Mouse (Mus musculus): ENCODE measurements around the gene Psen2. TPM values are rescaled to one million over a fixed set of nuclear protein-coding genes. Genes with fewer than 3 reads are reported as not detected.

Gene Psen2
- polyA plus RNA-seq, 2 experiments, result 18.2 to 19.9 TPM

- H3K4me1 ChIP-seq (replicated peaks; ENCODE audit: control insufficient read depth in 2 of 2, insufficient read depth in 2 of 2, low read length in 1 of 2), result peaks cover 9 to 11% of the 10 kb centered on the region in 2 experiments; a peak in 3 of 4 replicates
- no peak overlapping the region for H3K27ac ChIP-seq
- no peaks in the 10 kb centered on the region for H3K27me3 ChIP-seq (ENCODE audit: control insufficient read depth, insufficient read depth, low read length)
- H3K4me2 ChIP-seq (ENCODE audit: low read depth), result no peak overlapping the region
- 51% methylated on average over 12 of the region's 12 CpGs for WGBS (ENCODE audit: insufficient replicate concordance)
- TF ChIP-seq CTCF (IDR thresholded peaks at IDR 0.05; ENCODE audit: low read depth) (no peak), EP300 (IDR thresholded peaks at IDR 0.05; ENCODE audit: low read depth) (no peak)
- no peak overlapping the region for H3K9ac ChIP-seq (replicated peaks)
- no peaks in the 10 kb centered on the region for H3K36me3 ChIP-seq (replicated peaks; ENCODE audit: control insufficient read depth, insufficient read depth, low read depth)
- ATAC-seq (ENCODE audit: insufficient read depth) (no peak), DNase-seq (ENCODE audit: low read depth in 3 of 3, low spot score in 3 of 3) (no peak)
- peaks cover 3% of the 10 kb centered on the region for H3K9me3 ChIP-seq (ENCODE audit: control insufficient read depth, low read length)
- no peak overlapping the region for H3K4me3 ChIP-seq (ENCODE audit: insufficient read depth in 1 of 2, low read depth in 2 of 2, low read length in 2 of 2)
Measured at GRCm38 (mm10) chr1:180228854-180229253, 34.4 kb downstream of the Psen2 start.

- Histone ChIP-seq H3K9me3 (ENCODE audit: control insufficient read depth, low read length) (peaks cover 3% of the 10 kb centered on the region), H3K4me2 (ENCODE audit: low read depth) (peak overlapping the region; percentile 85), H3K4me3 (ENCODE audit: insufficient read depth in 1 of 2, low read depth in 2 of 2, low read length in 2 of 2) (peak overlapping the region in 1 of 2 experiments; percentile 69; a peak in 1 of 4 replicates), H3K9ac (replicated peaks) (peak overlapping the region; percentile 71), H3K4me1 (replicated peaks; ENCODE audit: control insufficient read depth in 2 of 2, insufficient read depth in 2 of 2, low read length in 1 of 2) (peaks cover 9 to 11% of the 10 kb centered on the region in 2 experiments; a peak in 3 of 4 replicates), H3K27me3 (ENCODE audit: control insufficient read depth, insufficient read depth, low read length) (no peaks in the 10 kb centered on the region), H3K27ac (peak overlapping the region; percentile 84), H3K36me3 (replicated peaks; ENCODE audit: control insufficient read depth, insufficient read depth, low read depth) (no peaks in the 10 kb centered on the region)
- no peak for DNase-seq (ENCODE audit: low read depth in 3 of 3, low spot score in 3 of 3)
- 69% methylated on average over 3 of the region's 3 CpGs for WGBS (ENCODE audit: insufficient replicate concordance)
- no peak for TF ChIP-seq EP300 (IDR thresholded peaks at IDR 0.05; ENCODE audit: low read depth)
- TF ChIP-seq CTCF (IDR thresholded peaks at IDR 0.05; ENCODE audit: low read depth), result no peak
- ATAC-seq (ENCODE audit: insufficient read depth), result no peak
Measured at GRCm38 (mm10) chr1:180226766-180227165, 36.5 kb downstream of the Psen2 start.

DNA sequence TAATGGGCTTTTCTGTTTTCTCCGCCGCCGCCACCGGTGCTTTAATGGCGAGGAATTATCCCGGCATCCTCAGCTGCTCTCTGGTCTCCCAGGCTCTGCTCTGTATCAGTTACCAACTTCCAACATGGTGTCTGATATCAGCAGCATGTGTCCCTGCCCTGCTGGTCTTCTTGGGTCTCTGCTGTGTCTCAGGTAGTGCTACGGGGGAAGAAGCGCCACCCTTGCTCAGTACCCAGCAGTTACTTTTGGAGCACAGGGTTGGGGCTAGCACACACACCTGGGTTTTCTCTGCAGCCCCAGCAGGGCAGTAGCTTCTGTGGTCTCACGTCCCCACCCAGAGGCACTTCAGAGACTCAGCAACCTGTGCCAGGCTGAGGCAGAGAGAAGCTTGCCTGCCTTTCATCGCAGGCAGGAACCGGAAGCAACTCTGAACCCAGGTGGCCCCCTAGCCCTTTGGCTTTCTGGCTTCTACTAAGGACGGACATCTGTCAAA lies 37.0 kb downstream of the Psen2 start:
- H3K27ac ChIP-seq, result peak overlapping the region; percentile 84
- no peaks in the 10 kb centered on the region for H3K36me3 ChIP-seq (replicated peaks; ENCODE audit: control insufficient read depth, insufficient read depth, low read depth)
- peak overlapping the region; percentile 71 for H3K9ac ChIP-seq (replicated peaks)
- H3K4me1 ChIP-seq (replicated peaks; ENCODE audit: control insufficient read depth in 2 of 2, insufficient read depth in 2 of 2, low read length in 1 of 2), result peaks cover 9 to 11% of the 10 kb centered on the region in 2 experiments; a peak in 3 of 4 replicates
- TF ChIP-seq CTCF (IDR thresholded peaks at IDR 0.05; ENCODE audit: low read depth), result peak; percentile 39
- no peak for TF ChIP-seq EP300 (IDR thresholded peaks at IDR 0.05; ENCODE audit: low read depth)
- H3K27me3 ChIP-seq (ENCODE audit: control insufficient read depth, insufficient read depth, low read length), result no peaks in the 10 kb centered on the region
- peak; percentile 82 for ATAC-seq (ENCODE audit: insufficient read depth)
- H3K4me2 ChIP-seq (ENCODE audit: low read depth), result peak overlapping the region; percentile 85
- WGBS (ENCODE audit: insufficient replicate concordance), result 5% methylated on average over 12 of the region's 12 CpGs
- peaks cover 3% of the 10 kb centered on the region for H3K9me3 ChIP-seq (ENCODE audit: control insufficient read depth, low read length)
- H3K4me3 ChIP-seq (ENCODE audit: insufficient read depth in 1 of 2, low read depth in 2 of 2, low read length in 2 of 2), result peak overlapping the region; percentile 69
- peak; percentile 31 to 46 (median 34) for DNase-seq (ENCODE audit: low read depth in 3 of 3, low spot score in 3 of 3)

DNA sequence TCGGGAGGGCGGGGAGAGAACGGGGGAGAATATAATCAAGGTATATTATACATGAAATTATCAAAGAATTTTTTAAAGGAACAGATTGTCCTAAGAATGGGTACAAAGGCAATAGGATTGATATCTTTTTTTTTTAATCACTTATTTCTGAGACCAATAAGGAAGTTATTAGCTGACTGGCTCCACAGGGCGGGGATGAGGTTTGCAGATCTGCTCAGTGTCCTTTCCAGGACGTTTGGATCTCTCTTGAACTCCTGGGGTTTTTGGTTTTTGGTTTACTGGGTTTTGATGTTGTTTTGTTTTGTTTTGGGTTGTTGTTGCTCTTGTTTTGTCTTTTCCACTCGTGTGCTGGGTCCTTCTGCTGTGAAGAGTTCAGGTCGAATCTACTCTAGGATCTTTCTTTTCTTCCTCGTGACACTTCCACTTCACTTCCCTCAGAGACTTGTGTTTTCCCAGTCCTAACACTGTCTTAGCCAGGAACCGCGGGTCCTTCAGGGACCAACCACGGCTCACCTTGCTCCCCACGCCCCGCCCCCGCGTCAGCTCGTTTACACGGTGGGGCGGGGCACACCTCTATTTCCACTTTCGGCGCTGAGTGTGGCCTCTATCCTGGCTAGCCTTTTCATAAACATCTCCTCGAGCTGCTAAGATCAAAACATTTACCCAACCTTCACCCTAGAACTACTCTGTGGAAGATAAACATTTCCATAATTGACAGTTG lies 37.6 kb downstream of the Psen2 start:
- no peaks in the 10 kb centered on the region for H3K36me3 ChIP-seq (replicated peaks; ENCODE audit: control insufficient read depth, insufficient read depth, low read depth)
- peak overlapping the region; percentile 71 for H3K9ac ChIP-seq (replicated peaks)
- H3K4me1 ChIP-seq (replicated peaks; ENCODE audit: control insufficient read depth in 2 of 2, insufficient read depth in 2 of 2, low read length in 1 of 2), result peaks cover 9 to 11% of the 10 kb centered on the region in 2 experiments; a peak in 3 of 4 replicates
- 11% methylated on average over 21 of the region's 21 CpGs for WGBS (ENCODE audit: insufficient replicate concordance)
- H3K4me2 ChIP-seq (ENCODE audit: low read depth), result peak overlapping the region; percentile 85
- TF ChIP-seq EP300 (IDR thresholded peaks at IDR 0.05; ENCODE audit: low read depth) (no peak), CTCF (IDR thresholded peaks at IDR 0.05; ENCODE audit: low read depth) (no peak)
- H3K9me3 ChIP-seq (ENCODE audit: control insufficient read depth, low read length), result peaks cover 3% of the 10 kb centered on the region
- DNase-seq (ENCODE audit: low read depth in 3 of 3, low spot score in 3 of 3) (peak; percentile 60 to 74 (median 67)), ATAC-seq (ENCODE audit: insufficient read depth) (peak; percentile 95)
- H3K4me3 ChIP-seq (ENCODE audit: insufficient read depth in 1 of 2, low read depth in 2 of 2, low read length in 2 of 2), result peak overlapping the region; percentile 69
- H3K27ac ChIP-seq, result peak overlapping the region; percentile 84
- H3K27me3 ChIP-seq (ENCODE audit: control insufficient read depth, insufficient read depth, low read length), result no peaks in the 10 kb centered on the region

DNA sequence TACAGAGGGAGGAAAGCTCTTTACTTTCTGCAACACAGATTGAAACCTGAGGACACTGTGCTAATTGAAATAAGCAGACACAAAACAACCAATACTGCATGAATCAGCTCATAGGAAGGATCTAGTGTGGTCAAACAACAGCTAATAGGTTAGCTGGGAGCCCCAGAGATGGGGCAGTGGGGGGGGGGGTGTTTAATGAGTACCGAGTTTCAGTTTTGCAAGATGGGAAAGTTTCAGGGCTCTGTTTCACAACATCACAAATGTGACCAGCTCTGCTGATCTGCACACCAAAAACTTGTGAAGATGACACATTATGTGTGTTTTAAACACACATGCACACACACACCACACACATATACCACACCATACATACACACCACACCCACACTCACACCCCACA lies 41.2 kb downstream of the Psen2 start:
- no peaks in the 10 kb centered on the region for H3K9me3 ChIP-seq (ENCODE audit: control insufficient read depth, low read length)
- no peak overlapping the region for H3K4me3 ChIP-seq (ENCODE audit: insufficient read depth in 1 of 2, low read depth in 2 of 2, low read length in 2 of 2)
- H3K9ac ChIP-seq (replicated peaks), result no peak overlapping the region
- no peak overlapping the region for H3K4me2 ChIP-seq (ENCODE audit: low read depth)
- no peaks in the 10 kb centered on the region for H3K36me3 ChIP-seq (replicated peaks; ENCODE audit: control insufficient read depth, insufficient read depth, low read depth)
- TF ChIP-seq EP300 (IDR thresholded peaks at IDR 0.05; ENCODE audit: low read depth), result no peak
- no peak for TF ChIP-seq CTCF (IDR thresholded peaks at IDR 0.05; ENCODE audit: low read depth)
- H3K27ac ChIP-seq, result no peak overlapping the region
- no peaks in the 10 kb centered on the region for H3K27me3 ChIP-seq (ENCODE audit: control insufficient read depth, insufficient read depth, low read length)
- 71% methylated on average over 1 of the region's 1 CpGs for WGBS (ENCODE audit: insufficient replicate concordance)
- no peak for DNase-seq (ENCODE audit: low read depth in 3 of 3, low spot score in 3 of 3)
- H3K4me1 ChIP-seq (replicated peaks; ENCODE audit: control insufficient read depth in 2 of 2, insufficient read depth in 2 of 2, low read length in 1 of 2), result peaks cover 9 to 11% of the 10 kb centered on the region in 2 experiments; a peak in 3 of 4 replicates
- no peak for ATAC-seq (ENCODE audit: insufficient read depth)
